Mouse (Mus musculus) hindbrain, embryonic 10.5 days (tissue): ENCODE measurements around the gene Numb. TPM values are rescaled to one million over a fixed set of nuclear protein-coding genes. Genes with fewer than 3 reads are reported as not detected.
"Not testable (repeated sequence)": the region's sequence is repeated elsewhere in the genome, so short reads cannot be mapped to it uniquely, and the experiment has no call there.

Experiments used
- DNase-seq: peaks from one replicate; pipeline ENCODE4 v3.0.0-alpha.2; 2017; ENCODE audit warnings: low spot score
- H3K27ac ChIP-seq: fragments of 300-500 bp; sonication (generic); 2 replicates; pipeline ENCODE4 v1.5.1; 2016; ENCODE audit warnings: mild to moderate bottlenecking, moderate library complexity
- H3K27me3 ChIP-seq: fragments of 300-500 bp; sonication (generic); 2 replicates; pipeline ENCODE4 v1.6.1; 2016; ENCODE audit warnings: mild to moderate bottlenecking; ENCODE audit not compliant: poor library complexity, insufficient read depth, severe bottlenecking
- H3K36me3 ChIP-seq: fragments of 300-500 bp; sonication (generic); 2 replicates; pipeline ENCODE4 v1.6.1; 2016; ENCODE audit warnings: mild to moderate bottlenecking, moderate library complexity
- H3K4me1 ChIP-seq: fragments of 300-500 bp; sonication (generic); replicated peaks from 2 replicates; pipeline ENCODE4 v1.6.1; 2016; ENCODE audit warnings: mild to moderate bottlenecking
- H3K4me3 ChIP-seq: fragments of 300-500 bp; sonication (generic); 2 replicates; pipeline ENCODE4 v1.5.1; 2016; ENCODE audit warnings: mild to moderate bottlenecking, moderate library complexity
- H3K9me3 ChIP-seq: fragments of 300-500 bp; sonication (generic); 2 replicates; pipeline ENCODE4 v1.6.1; 2016; ENCODE audit warnings: mild to moderate bottlenecking, moderate library complexity
- WGBS: fragments of 180-500 bp; shearing (Covaris S2); methylation state at CpG from one replicate; pipeline ENCODE4 v1.1.7; 2016; 5-methylcytosine and 5-hydroxymethylcytosine counted together
- polyA plus RNA-seq: library from polyadenylated mRNA; unstranded; fragments of >200 nt; fragmentation: Nextera tagmentation; extraction: Ambion mirVana; gene quantifications from 2 replicates; pipeline ENCODE4 v1.2.1, GENCODE M21; 2016

Gene Numb
- polyA plus RNA-seq, 1 experiment from 2014 or later: 27.8 TPM

DNA sequence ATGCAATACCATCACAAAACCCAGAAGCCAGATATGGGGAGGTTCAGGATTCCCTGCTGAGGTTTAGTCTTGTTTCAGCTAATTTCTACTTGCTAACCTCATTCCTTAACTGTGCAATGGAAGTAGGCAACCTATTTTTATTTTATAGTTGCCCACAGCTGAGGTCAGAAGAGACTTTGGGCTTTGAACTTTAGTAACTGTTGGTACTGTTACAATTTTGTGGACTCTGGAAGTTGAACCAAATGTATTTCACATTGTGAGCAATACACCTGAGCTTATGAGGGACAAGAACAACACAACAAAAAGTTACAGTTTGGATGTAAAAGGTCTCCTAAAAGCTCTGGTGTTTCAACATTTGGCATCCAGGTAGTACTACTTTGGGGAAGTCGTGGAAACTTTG, 6.9 kb downstream of the Numb start:
- Histone ChIP-seq H3K4me1 (peaks cover 8% of the 10 kb centered on the region), H3K27ac (no peak overlapping the region), H3K36me3 (peaks cover 33% of the 10 kb centered on the region; the same call in 1 of the 2 replicates), H3K4me3 (no peak overlapping the region), H3K27me3 (no peaks in the 10 kb centered on the region), H3K9me3 (no peaks in the 10 kb centered on the region)
- WGBS: 93% methylated on average over 1 of the region's 1 CpGs
- DNase-seq: no peak

DNA sequence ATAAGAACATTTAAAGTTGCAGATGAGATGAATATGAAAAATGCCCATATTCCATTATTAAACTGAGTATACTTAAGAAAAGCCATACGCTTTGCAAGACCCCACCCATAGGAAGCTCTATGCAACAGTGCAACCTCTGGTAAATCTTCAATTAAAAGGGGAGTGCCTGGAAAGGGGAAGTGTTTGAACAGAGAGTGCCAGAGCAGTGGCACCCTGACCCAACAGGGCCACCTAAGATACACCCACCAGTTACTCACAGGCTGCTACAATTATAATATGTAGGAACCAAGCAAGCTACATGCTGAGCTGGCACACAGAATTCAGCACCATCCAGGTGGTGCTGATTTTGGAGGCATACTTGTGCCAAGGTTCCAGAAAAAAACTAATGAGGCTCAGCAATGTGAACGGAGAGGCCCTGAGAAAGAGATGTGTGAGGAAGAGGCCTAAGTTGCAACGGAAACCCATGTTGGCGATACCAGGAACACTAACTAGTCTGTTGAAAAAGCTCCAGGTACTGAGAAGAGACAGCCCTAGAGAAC, 7.5 kb downstream of the Numb start:
- Histone ChIP-seq H3K9me3 (no peaks in the 10 kb centered on the region), H3K36me3 (peaks cover 33% of the 10 kb centered on the region; the same call in 1 of the 2 replicates), H3K27ac (no peak overlapping the region), H3K4me1 (peaks cover 5% of the 10 kb centered on the region), H3K4me3 (no peak overlapping the region), H3K27me3 (no peaks in the 10 kb centered on the region)
- no peak for DNase-seq
- 96% methylated on average over 4 of the region's 4 CpGs for WGBS

DNA sequence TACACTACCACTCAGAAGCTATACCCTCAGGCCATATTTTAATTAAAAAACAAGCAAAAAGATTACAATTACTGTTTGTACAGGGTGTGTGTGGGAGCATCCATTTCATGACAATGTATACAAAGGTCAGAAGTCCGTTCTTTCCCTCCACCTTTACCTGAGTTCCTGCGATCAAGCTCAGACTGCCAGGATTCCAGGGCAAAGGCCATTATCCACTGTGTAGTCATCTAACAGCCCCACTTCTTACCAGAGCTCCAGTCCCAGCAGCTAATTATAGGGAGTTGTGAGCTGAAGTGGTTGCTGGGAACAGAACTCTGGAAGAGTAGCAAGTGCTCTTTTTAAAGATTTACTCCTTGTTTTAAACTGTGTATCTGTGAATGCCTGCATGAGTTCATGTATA, 11.3 kb downstream of the Numb start:
- peaks cover 19% of the 10 kb centered on the region; the same call in 1 of the 2 replicates for H3K36me3 ChIP-seq
- no peaks in the 10 kb centered on the region for H3K9me3 ChIP-seq

DNA sequence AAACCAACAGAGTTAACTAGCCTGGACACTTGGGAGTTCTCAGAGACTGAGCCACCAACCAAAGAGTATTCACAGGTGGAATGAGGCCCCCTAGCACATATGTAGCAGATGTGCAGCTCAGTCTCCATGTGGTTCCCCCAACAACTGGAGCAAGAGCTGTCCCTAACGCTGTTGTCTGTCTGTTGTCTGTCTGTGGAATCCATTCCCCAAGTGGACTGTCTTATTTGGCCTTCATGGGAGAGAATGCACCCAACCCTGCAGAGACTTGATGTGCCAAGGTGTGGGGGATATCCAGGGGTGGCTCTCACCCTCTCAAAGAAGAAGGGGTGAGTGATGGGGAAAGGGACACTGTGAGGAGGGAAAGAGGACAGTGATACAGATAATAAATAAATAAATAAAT, 28.8 kb downstream of the Numb start:
- Histone ChIP-seq H3K4me1 (no peaks in the 10 kb centered on the region), H3K27me3 (no peaks in the 10 kb centered on the region), H3K36me3 (peaks cover 40% of the 10 kb centered on the region), H3K4me3 (no peak overlapping the region), H3K9me3 (no peaks in the 10 kb centered on the region), H3K27ac (no peak overlapping the region)
- no peak for DNase-seq
- 90% methylated on average over 1 of the region's 1 CpGs for WGBS

More for the DNA sequence above, 11.3 kb downstream of the Numb start:
- Histone ChIP-seq H3K27ac (no peak overlapping the region), H3K4me1 (no peaks in the 10 kb centered on the region), H3K27me3 (no peaks in the 10 kb centered on the region), H3K4me3 (no peak overlapping the region)
- no peak for DNase-seq
- WGBS: 93% methylated on average over 2 of the region's 2 CpGs

DNA sequence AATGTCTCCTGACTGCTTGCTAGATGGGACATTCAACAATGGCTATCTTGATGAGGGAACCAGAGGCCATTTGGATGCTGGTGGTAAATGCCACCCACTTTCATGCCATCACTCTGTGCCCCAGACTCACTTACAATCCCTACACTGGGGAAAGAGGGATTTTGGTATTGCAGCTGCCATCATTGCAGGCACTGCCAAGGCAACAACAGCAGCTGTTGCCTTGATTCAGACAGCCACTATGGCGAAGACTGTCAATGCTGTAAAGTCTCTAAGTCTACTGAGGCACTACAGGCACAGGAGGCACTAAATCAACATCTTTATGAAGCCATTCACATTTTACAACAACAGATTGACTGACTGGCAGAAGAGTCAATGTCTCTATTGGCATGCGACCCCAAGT, 30.5 kb downstream of the Numb start:
- H3K9me3 ChIP-seq: no peaks in the 10 kb centered on the region
- H3K27ac ChIP-seq: no peak overlapping the region
- 95% methylated on average over 2 of the region's 2 CpGs for WGBS
- H3K36me3 ChIP-seq: peaks cover 47% of the 10 kb centered on the region
- H3K4me3 ChIP-seq: no peak overlapping the region
- H3K27me3 ChIP-seq: no peaks in the 10 kb centered on the region
- H3K4me1 ChIP-seq: no peaks in the 10 kb centered on the region
- no peak for DNase-seq

DNA sequence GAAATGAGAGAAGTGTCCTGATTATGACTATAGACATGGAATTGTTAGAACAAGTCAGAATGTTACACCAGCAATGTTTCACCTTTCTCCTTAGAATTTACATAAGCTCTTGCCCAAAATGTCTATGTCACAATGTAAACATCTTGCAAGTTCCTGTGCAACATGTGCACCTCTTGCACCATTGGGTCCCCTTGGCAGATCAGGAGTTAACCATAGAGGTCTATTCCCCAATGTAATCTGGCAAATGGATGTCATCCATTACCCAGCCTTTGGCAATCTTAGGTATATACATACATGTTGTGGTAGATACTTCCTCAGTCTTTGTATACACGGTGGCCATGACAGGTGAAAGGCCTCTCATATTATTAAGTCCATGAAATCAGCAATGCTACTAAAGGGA, 32.6 kb downstream of the Numb start:
- H3K27ac ChIP-seq: no peak overlapping the region
- 93% methylated on average over 1 of the region's 1 CpGs for WGBS
- no peak for DNase-seq
- H3K4me3 ChIP-seq: no peak overlapping the region
- no peaks in the 10 kb centered on the region for H3K4me1 ChIP-seq
- H3K27me3 ChIP-seq: no peaks in the 10 kb centered on the region
- H3K36me3 ChIP-seq: peaks cover 65% of the 10 kb centered on the region
- no peaks in the 10 kb centered on the region for H3K9me3 ChIP-seq

DNA sequence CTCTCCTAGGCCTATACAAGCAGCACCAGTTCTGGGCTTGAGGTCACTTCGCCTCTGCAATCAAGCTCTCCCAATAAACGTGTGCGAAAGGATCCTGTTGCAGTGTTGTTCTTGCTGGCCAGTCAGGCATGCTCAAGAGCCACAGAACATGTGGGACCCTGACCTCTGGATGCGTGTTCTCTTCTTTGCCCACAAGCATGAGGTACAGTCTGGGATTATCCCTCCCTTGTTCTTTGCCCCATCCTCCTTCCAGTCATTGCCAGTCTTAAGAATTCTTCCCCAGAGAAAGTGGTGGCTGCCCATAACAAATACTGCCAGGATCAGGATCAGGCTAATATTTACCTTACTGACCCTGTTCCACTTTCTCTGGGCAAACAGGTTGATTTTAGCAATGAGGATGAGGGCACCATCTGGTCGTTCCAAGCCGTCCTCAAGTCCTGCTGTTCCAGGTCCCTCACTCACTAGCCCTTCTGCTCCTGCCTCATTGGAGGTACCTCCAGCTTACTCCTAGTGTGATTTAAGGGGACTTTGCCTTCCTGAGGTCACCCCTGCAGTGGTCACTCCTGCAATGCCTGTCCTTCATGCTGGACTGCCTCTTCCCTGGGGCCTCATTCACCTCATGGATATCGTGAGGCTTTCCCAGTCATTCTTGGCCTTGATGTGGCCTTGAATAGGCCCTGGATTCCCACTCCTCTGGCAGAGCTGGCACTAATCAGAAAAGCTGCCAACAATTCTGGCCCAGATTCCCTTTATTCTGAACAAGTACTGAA, 36.0 kb downstream of the Numb start:
- Histone ChIP-seq H3K27me3 (no peaks in the 10 kb centered on the region), H3K27ac (no peak overlapping the region), H3K36me3 (peaks cover 44% of the 10 kb centered on the region), H3K9me3 (no peaks in the 10 kb centered on the region), H3K4me1 (no peaks in the 10 kb centered on the region), H3K4me3 (no peak overlapping the region)
- no peak for DNase-seq
- 95% methylated on average over 7 of the region's 7 CpGs for WGBS

DNA sequence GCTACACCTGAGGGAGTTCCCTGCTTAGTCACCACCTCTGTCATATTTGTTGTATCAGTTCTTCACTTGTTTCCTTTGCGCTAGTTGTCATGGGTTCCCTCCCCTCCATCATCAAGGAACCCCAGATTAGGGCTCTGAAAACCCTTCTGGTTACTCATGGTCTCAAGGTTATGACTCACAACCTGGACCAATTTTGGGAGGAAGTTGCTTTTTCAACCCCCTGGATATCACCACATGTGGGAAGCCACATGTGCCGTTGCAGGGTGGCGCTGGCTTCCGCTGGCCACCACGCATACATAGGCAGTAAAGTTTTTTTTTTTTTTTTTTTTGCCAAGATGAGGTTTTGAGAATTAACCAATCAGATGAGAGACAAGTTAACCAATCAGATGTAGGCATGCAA, 36.7 kb downstream of the Numb start:
- H3K27ac ChIP-seq, DNase-seq, H3K4me3 ChIP-seq, H3K4me1 ChIP-seq, H3K27me3 ChIP-seq, H3K9me3 ChIP-seq: not testable (repeated sequence)
- 97% methylated on average over 5 of the region's 5 CpGs for WGBS
- H3K36me3 ChIP-seq: peaks cover 38% of the 10 kb centered on the region

DNA sequence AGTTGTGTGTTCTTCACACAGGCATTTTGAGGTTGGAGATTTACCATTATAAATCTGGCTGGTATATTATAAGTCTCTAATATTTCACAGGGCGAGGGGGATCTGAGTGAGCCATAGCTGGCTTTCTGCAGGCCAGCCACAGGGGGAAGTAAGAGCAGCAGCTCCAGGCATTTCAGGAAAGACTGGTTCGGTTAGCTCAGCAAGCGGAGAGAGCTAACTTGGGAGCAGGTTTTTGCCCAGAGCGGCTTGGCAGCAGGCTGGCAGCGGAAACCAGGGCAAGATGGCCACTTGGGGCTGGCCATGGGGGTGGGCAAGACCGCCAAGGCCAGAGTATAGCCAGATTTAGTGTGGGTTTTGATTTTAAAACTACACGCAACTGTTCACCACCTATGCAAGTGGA, 39.2 kb downstream of the Numb start:
- WGBS: 93% methylated on average over 7 of the region's 7 CpGs
- DNase-seq: no peak
- Histone ChIP-seq H3K4me1 (no peaks in the 10 kb centered on the region), H3K27ac (no peak overlapping the region), H3K27me3 (no peaks in the 10 kb centered on the region), H3K9me3 (no peaks in the 10 kb centered on the region), H3K36me3 (peaks cover 30% of the 10 kb centered on the region), H3K4me3 (no peak overlapping the region)

DNA sequence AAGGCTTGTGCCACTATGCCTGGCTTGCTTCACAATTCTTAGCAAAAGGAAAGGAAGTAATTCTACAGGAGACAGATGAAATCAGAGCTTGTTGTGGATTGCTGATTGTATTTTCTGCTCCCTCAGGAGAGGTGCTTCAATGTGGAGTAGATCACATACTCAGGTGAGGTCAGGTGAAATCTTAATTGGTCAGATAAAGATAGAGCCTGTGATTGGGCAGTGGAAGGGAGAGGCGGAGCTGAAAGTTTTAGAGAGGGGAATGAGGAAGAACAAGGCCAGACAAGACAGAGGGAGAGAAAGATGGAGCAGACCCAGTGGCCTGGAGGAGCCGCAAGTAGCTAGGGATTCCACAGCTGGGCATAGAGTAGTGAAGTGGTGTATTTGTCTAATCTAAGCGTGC, 39.6 kb downstream of the Numb start:
- H3K4me1 ChIP-seq: no peaks in the 10 kb centered on the region
- H3K9me3 ChIP-seq: no peaks in the 10 kb centered on the region
- DNase-seq: no peak
- no peak overlapping the region for H3K27ac ChIP-seq
- WGBS: 94% methylated on average over 3 of the region's 3 CpGs
- no peak overlapping the region for H3K4me3 ChIP-seq
- H3K36me3 ChIP-seq: peaks cover 30% of the 10 kb centered on the region
- H3K27me3 ChIP-seq: no peaks in the 10 kb centered on the region

DNA sequence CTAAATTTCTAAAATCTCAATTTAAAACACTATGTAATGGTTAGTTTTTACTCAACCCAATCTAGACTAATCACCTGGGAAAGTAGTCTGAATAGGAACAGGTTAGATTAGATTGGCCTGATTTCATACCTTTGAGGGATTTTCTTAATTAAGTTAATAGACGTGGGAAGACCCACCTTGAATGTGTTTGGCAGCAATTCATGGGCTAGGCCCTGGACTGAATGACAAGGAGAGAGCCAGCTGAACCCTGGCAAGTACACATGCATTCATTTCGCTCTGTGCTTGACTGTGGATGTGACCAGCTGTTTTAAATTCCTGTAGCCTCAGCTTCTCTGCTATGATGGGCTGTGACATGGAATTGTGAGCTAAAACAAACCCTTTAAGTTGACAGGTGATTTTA, 40.8 kb downstream of the Numb start:
- Histone ChIP-seq H3K9me3 (no peaks in the 10 kb centered on the region), H3K27me3 (no peaks in the 10 kb centered on the region), H3K4me3 (no peak overlapping the region), H3K4me1 (no peaks in the 10 kb centered on the region), H3K36me3 (peaks cover 26% of the 10 kb centered on the region), H3K27ac (no peak overlapping the region)
- no peak for DNase-seq
- WGBS: 91% methylated on average over 2 of the region's 2 CpGs

DNA sequence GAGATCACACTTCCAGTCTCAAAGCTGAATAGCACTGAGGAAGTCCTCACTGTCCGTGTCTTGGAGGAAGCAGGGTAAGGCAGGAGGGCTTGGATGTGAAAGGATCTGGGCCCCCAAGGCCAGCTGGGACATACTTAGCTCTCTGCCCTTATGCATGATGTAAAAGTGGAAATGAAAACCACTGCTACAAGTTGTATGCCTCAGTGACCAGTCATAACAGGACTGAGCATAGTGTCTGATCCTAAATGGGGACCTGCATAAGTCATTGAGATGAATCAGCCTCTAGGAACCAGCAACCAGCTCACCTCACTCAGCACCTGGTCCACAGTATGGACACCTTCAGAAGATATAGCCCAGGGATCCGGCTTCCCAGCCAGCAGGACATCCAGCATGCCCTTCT, 46.6 kb downstream of the Numb start:
- Histone ChIP-seq H3K9me3 (no peaks in the 10 kb centered on the region), H3K36me3 (peaks cover 39% of the 10 kb centered on the region), H3K27me3 (no peaks in the 10 kb centered on the region), H3K27ac (no peak overlapping the region), H3K4me3 (no peak overlapping the region), H3K4me1 (no peaks in the 10 kb centered on the region)
- WGBS: 93% methylated on average over 2 of the region's 2 CpGs
- DNase-seq: no peak

DNA sequence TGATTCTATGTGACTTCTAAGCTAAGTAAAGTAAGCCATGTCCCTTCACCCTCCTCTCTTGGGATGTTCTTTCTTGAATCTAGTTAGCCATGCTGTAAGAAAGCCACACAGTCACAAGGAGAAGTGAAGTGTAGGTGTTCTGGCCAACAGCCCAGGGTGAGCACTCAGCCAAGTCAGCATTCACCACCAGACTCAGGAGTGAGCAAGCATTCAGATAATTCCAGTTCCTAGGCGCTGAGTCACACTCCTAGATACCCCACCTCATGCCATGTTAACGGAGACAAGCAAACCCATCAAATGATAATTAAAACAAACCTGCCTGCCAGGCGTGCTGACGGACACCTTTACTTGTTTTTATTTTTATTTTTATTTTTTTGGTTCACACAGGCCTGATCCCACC, 47.1 kb downstream of the Numb start:
- H3K27ac ChIP-seq: no peak overlapping the region
- H3K4me3 ChIP-seq: no peak overlapping the region
- H3K27me3 ChIP-seq: no peaks in the 10 kb centered on the region
- DNase-seq: no peak
- H3K4me1 ChIP-seq: no peaks in the 10 kb centered on the region
- peaks cover 44% of the 10 kb centered on the region for H3K36me3 ChIP-seq
- WGBS: 96% methylated on average over 4 of the region's 4 CpGs
- H3K9me3 ChIP-seq: no peaks in the 10 kb centered on the region
